Mouse (Mus musculus): Measurements from ENCODE around the gene Irgm1.
"Not testable (repeated sequence)": the region's sequence is repeated elsewhere in the genome, so short reads cannot be mapped to it uniquely, and the experiment has no call there.

Gene Irgm1

DNA sequence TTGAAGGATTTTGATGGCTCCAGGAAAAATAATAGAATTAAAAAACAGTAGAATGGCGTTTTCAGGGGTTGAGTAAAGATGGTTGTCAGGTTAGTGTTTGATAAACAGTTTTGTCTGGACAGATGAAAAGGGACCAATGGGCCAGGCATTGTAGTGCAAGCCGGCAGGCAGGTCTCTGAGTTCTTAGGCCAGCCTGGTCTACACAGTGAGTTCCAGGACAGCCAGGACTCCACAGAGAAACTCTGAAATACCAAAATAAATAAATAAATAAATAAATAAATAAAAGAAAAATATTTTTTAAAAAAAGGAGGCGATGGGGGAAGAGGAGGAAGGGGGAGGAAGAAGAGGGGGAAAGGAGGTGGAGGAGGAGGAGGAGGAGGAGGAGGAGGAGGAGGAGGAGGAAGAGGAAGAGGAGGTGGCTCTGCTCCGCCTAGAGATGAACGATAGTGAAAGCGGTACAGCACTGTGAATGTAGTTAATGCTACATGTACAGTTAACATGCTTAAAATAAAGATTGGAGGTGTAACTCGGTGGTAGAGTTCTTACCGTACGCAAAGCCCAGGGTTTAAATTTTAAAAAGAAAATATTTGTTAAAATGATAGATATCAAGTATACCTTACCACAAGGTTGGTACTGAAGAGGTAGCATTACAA lies 38.3 kb downstream of the Irgm1 start:
- DNase-seq = no peak

DNA sequence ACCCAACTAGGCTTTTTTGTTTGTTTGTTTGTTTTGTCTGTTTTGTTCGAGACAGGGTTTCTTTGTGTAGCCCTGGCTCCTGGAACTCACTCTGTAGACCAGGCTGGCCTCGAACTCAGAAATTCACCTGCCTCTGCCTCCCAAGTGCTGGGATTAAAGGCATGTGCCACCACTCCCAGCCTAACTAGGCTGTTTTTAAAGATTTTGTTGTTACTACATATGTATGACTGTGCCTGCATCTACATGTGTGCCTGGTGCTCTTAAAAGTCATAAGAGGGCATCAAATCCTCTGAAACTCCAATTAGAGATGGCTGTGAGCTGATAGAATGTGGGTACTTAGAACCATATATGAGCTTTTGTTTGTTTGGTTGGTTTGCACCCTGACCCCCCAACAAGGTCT lies 40.2 kb downstream of the Irgm1 start:
- no peak for DNase-seq

GRCm38 (mm10) chr11:48830279-48830678 lies 41.2 kb downstream of the Irgm1 start:
- no peak for DNase-seq

GRCm38 (mm10) chr11:48827926-48828325 lies 43.6 kb downstream of the Irgm1 start:
- DNase-seq = no peak

- DNase-seq = no peak
These were observed 44.8 kb downstream of the Irgm1 start for GRCm38 (mm10) chr11:48826752-48827096.

DNA sequence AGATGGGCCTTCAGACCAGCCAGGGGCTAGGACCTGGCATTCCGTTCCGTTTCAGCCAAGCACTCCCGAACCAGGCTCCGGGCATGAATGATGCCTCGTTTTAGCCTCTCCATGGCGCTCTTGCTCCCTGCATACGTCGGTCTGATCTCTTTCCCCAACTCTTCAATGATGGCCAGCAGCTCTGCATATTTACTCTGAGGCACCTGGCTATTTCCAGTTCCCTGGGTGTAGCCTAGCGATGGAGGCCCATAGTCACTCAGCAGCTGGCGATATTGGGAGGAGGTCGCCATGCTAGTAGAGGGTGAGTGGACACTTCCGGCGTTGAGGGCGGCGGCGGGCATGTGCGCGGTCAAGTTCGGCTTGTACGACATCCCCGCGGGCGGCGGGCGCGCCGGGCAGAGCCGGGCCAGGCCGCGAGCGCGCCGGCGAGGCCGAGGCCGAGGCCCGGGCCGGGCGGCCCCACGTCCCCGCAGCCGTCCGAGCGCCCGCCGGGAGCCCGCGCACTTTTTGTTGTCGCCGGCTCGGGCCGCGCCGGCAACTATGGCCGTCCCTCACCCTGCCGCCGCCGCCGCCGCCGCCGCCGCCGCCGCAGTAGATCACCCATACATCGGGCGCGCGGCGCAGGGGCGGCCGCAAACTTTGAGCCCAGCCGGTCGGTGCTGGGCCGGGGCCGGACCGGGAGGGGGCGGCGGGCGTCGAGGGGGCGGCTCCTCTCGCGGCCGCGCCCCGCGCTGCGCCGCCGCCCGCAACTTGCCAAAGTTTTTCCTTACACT lies 45.3 kb downstream of the Irgm1 start, which contains the start of the genes Trim7 and Gm12184:
TSS of gene Trim7 (plus strand) at position 162 of the 773 bp plus-strand sequence.
TSS of gene Gm12184 (minus strand) at position 677 of the 773 bp plus-strand sequence.
- not testable (repeated sequence) for DNase-seq

DNA sequence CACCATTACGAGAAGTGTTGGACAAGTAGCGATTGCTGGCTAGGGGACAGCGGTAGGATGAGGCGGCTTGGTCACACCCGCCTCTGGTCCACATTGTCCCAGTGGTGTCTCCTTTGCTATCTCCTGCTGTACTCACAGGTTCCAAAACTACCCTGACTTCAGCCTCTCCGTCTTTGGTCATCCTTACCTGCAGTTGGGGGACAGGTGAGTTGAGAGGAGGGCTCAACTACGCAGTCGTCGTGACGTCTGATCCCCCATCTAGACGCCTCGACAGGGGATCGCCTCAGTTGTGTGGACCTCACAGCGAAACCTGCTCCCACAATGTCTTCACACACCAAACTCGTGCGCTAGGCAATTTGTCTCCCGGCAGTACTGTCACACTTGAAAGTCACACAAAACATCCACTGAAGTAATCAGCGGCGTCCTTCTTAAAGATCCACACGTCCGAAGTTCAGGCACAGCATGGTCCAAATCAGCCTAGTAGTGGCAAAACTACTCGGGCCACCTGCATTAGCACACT lies 47.1 kb downstream of the Irgm1 start:
- no peak for DNase-seq

DNA sequence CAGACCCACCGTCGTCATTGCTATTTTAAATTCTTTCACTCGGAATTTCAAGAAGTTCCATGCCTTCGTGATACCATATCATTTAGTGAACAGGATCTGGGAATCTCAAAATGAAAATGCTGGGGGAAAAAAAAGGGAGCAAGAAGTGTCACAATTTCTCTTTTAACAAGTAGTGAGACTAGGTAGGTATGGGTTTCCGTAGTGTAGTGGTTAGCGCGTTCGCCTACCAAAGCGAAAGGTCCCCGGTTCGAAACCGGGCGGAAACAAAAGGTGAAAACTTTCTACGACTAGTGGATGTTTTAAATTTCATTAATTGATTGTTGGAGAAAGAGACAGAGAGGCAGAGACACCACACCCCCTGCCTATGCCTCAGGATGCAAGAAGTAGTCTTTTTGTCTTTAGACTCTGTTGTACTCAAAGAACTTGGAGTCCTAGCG lies 47.9 kb downstream of the Irgm1 start:
- peak; percentile 37 for DNase-seq

- DNase-seq = no peak
These were observed 48.5 kb downstream of the Irgm1 start for GRCm38 (mm10) chr11:48822768-48823512.

DNA sequence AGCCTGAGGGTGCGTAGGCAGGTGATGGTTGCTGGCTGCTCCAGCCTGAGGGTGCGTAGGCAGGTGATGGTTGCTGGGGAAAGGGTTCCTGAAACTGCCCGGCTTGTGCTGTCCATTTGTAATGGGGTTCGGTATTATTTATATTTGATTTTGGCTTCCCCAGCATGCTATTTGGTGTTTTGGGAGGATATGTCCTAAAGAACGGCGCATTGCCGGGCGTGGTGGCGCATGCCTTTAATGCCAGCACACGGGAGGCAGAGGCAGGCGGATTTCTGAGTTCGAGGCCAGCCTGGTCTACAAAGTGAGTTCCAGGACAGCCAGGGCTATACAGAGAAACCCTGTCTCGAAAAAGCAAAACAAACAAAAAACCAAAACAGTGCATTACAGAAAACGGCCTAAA lies 50.2 kb downstream of the Irgm1 start:
- not testable (repeated sequence) for DNase-seq

DNA sequence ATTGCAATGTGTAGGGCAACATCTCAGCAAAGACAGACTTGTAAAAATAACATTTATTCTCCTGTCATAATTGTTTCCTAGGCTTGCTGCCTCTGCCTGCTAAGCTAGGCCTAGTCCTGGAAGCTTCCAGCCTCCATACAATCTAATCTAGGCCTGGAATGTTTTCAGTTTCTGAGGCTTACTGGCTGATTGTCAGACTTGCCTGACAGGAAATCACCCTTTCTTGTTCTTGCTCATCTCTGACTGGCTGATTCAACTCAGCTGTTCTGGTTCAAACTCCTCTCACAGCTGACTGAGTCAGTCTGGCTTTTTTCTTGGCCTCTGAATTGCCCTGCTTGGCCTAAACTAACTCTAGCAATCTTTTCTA lies 51.2 kb downstream of the Irgm1 start:
- no peak for DNase-seq

- DNase-seq = no peak
These were observed 51.7 kb downstream of the Irgm1 start for GRCm38 (mm10) chr11:48819614-48820307.

DNA sequence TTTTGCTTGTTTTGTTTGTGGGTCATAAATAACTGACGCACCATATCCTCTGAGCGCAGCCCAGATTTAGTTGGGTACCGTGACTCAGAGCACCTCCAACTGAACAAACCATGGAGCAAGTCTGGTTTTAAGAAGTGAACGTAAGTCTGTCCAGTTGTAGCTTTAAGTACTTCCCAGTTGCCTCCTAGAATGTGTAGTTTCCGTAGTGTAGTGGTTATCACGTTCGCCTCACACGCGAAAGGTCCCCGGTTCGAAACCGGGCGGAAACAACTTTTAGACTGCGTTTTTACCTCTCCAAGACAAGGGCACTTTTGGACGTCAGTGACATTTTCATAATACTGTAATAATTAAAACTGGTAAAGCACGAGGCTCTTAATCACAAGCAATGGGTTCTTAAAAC lies 53.1 kb downstream of the Irgm1 start:
- DNase-seq = peak; percentile 75

GRCm38 (mm10) chr11:48817794-48818193 lies 53.7 kb downstream of the Irgm1 start:
- no peak for DNase-seq

DNA sequence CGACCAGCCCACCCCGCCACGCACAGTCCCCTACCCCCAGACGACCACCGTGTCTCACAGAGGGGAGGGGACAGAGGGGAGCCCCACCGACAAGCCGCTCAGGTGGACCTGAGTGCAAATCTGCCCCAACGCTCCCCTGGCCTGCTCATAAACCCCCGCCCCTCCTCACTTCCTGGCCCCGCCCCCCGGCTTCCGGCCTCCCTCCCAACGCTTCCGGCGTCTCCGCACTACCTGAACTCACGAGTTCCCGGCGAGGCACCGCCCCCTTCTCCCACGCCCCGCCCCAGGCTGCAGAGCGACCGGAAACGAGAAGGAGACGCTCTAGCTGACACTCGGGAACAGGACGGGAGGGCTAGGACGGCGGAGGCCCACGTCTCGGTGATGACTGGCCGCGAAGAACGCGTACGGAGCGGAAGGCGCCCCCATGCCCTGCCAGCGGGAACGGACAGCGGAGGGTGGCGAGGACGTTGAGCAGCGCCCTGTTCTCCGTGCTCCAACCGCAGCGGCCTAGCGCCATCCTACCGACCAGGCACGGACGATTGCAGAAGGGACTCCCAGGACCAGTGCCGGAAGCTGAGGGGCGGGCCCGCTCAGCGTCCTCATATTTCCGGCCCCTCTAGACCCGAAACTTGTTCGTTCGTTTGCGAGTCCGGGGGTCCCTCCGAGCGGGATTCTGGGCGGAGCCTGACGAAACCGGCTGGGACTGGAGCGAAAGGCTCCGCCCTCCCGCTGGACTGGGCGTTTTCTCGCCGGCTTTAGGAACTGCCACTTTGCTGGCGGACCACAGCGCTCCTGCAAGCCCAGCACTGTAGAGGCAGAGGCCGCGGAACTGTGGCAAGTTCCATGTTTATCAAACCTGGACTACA lies 54.5 kb downstream of the Irgm1 start, which contains the start of gene Trim41:
TSS of gene Trim41 (minus strand) at position 554 of the 866 bp plus-strand sequence.
- peak; percentile 98 for DNase-seq

GRCm38 (mm10) chr11:48816281-48816781 lies 55.2 kb downstream of the Irgm1 start:
- peak; percentile 24 for DNase-seq

- no peak for DNase-seq
These were observed 55.6 kb downstream of the Irgm1 start for GRCm38 (mm10) chr11:48815851-48816250.

- no peak for DNase-seq
These were observed 57.7 kb downstream of the Irgm1 start for GRCm38 (mm10) chr11:48813782-48814181.

All from right cerebral cortex, postnatal 25 days (tissue).